Mouse (Mus musculus) midbrain, embryonic 14.5 days (tissue): Measurements from ENCODE around the gene Acot12. TPM values are rescaled to one million over a fixed set of nuclear protein-coding genes. Genes with fewer than 3 reads are reported as not detected.

ENCODE experiments used
- ATAC-seq: fragments of 200-750 bp; cut with Nextera tagmentation; 2 replicates; pipeline ENCODE4 v1.8.0; 2017; ENCODE audit warnings: moderate number of reproducible peaks, moderate library complexity; ENCODE audit not compliant: low FRiP score, low TSS enrichment
- DNase-seq: peaks from one replicate; pipeline ENCODE4 v3.0.0-alpha.2; 2015
- H3K27ac ChIP-seq: fragments of 300-500 bp; sonication (generic); replicated peaks from 2 replicates; pipeline ENCODE4 v1.5.1; 2014; ENCODE audit warnings: mild to moderate bottlenecking, low read depth, low read length, moderate library complexity
- H3K27me3 ChIP-seq: fragments of 300-500 bp; sonication (generic); 2 replicates; pipeline ENCODE4 v1.6.1; 2014; ENCODE audit warnings: low read length, control low read depth, mixed read lengths; ENCODE audit not compliant: control insufficient read depth, insufficient read depth
- H3K36me3 ChIP-seq: fragments of 300-500 bp; sonication (generic); 2 replicates; pipeline ENCODE4 v1.6.1; 2014; ENCODE audit warnings: low read length, control low read depth; ENCODE audit not compliant: control insufficient read depth, insufficient read depth
- H3K4me1 ChIP-seq: fragments of 300-500 bp; sonication (generic); 2 replicates; pipeline ENCODE4 v1.6.1; 2014; ENCODE audit warnings: mild to moderate bottlenecking, antibody characterized with exemption, low read length, control low read depth; ENCODE audit not compliant: control insufficient read depth, insufficient read depth
- H3K4me2 ChIP-seq: fragments of 300-500 bp; sonication (generic); 2 replicates; pipeline ENCODE4 v1.6.1; 2014; ENCODE audit warnings: mild to moderate bottlenecking, low read length, moderate library complexity
- H3K4me3 ChIP-seq: fragments of 300-500 bp; sonication (generic); replicated peaks from 2 replicates; pipeline ENCODE4 v1.5.1; 2014; ENCODE audit warnings: low read depth, low read length
- H3K9ac ChIP-seq: fragments of 300-500 bp; sonication (generic); replicated peaks from 2 replicates; pipeline ENCODE4 v1.6.1; 2014; ENCODE audit warnings: mild to moderate bottlenecking, low read length, moderate library complexity
- H3K9me3 ChIP-seq: fragments of 300-500 bp; sonication (generic); 2 replicates; pipeline ENCODE4 v1.6.1; 2016; ENCODE audit warnings: low read length, control low read depth, mixed read lengths; ENCODE audit not compliant: control insufficient read depth
- WGBS: fragments of 180-500 bp; shearing (Covaris S2); extraction: QIAGEN DNeasy Blood & Tissue Kit; methylation state at CpG from one replicate; pipeline ENCODE4 v1.1.7; 2014; 5-methylcytosine and 5-hydroxymethylcytosine counted together
- polyA plus RNA-seq: library from polyadenylated mRNA; unstranded; fragments of >200 nt; fragmentation: Nextera tagmentation; extraction: Ambion mirVana; gene quantifications from 2 replicates; pipeline ENCODE4 v1.2.1, GENCODE M21; 2014

Acot12 gene
- polyA plus RNA-seq, 1 experiment from 2014 or later, result not detected

- ATAC-seq (no peak), DNase-seq (no peak)
- no peak overlapping the region for H3K4me3 ChIP-seq
- no peaks in the 10 kb centered on the region for H3K4me1 ChIP-seq
- no peak overlapping the region for H3K27ac ChIP-seq
- no peaks in the 10 kb centered on the region for H3K9me3 ChIP-seq
- no peaks in the 10 kb centered on the region for H3K36me3 ChIP-seq
- no peak overlapping the region for H3K4me2 ChIP-seq
- H3K27me3 ChIP-seq, result no peaks in the 10 kb centered on the region
- 92% methylated on average over 4 of the region's 4 CpGs for WGBS
- H3K9ac ChIP-seq, result no peak overlapping the region
Observed at GRCm38 (mm10) chr13:91749981-91750380, 8.7 kb downstream of the Acot12 start.

- ATAC-seq (no peak), DNase-seq (no peak)
- no peaks in the 10 kb centered on the region for H3K36me3 ChIP-seq
- H3K9me3 ChIP-seq, result no peaks in the 10 kb centered on the region
- H3K27ac ChIP-seq, result no peak overlapping the region
- no peaks in the 10 kb centered on the region for H3K27me3 ChIP-seq
- no peak overlapping the region for H3K4me3 ChIP-seq
- H3K9ac ChIP-seq, result no peak overlapping the region
- H3K4me1 ChIP-seq, result no peaks in the 10 kb centered on the region
- no peak overlapping the region for H3K4me2 ChIP-seq
- 63% methylated on average over 4 of the region's 4 CpGs for WGBS
Observed at GRCm38 (mm10) chr13:91753724-91754123, 12.4 kb downstream of the Acot12 start.

DNA sequence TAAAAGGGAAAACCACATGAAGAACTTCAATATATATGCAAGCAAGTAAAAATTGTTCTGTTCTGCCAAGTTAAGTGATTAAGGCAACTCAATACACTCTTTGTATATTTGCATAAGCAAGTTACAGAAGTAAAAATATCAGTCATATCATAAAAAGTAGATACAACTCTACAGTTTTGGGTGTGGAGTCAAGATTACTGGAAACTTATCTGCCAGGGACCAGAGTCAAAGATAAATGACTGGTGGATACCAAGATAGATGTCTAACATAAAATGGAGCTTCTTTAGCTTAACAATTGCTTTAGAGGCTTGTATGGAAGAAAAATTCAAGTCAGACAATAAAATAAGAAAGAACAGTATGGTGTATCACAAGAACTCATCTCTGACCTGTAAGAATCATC lies 13.4 kb downstream of the Acot12 start:
- Histone ChIP-seq H3K4me1 (no peaks in the 10 kb centered on the region), H3K4me2 (no peak overlapping the region)

DNA sequence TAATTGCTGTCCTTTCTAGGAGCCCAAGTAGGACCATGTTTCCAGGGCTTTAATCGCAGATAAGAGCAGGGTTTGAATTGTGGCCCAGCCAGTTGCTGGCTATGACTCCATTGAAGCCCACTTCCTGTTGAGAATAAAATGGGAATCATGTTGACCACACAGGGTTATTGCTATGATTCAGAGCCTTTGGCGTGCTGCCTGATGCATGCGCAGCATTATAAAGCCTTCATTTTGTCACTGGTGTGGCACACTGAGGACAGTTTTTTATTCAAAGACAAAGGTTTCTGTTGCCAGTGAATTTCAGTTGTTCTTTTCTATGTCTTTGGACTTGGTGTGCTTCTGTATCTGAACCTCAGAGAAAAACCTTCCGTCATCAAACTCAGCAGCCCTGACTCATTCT lies 14.9 kb downstream of the Acot12 start:
- no peaks in the 10 kb centered on the region for H3K36me3 ChIP-seq
- H3K4me1 ChIP-seq, result no peaks in the 10 kb centered on the region
- whole genome bisulfite sequencing, result 90% methylated on average over 4 of the region's 4 CpGs
- no peak overlapping the region for H3K27ac ChIP-seq
- no peak overlapping the region for H3K4me3 ChIP-seq
- H3K9me3 ChIP-seq, result no peaks in the 10 kb centered on the region
- H3K4me2 ChIP-seq, result no peak overlapping the region
- no peak for ATAC-seq
- H3K9ac ChIP-seq, result no peak overlapping the region
- DNase-seq, result no peak
- no peaks in the 10 kb centered on the region for H3K27me3 ChIP-seq

More for the DNA sequence above, 13.4 kb downstream of the Acot12 start:
- Histone ChIP-seq H3K36me3 (no peaks in the 10 kb centered on the region), H3K4me3 (no peak overlapping the region), H3K27ac (no peak overlapping the region), H3K27me3 (no peaks in the 10 kb centered on the region), H3K9me3 (no peaks in the 10 kb centered on the region), H3K9ac (no peak overlapping the region)
- DNase-seq, result no peak
- ATAC-seq, result no peak

DNA sequence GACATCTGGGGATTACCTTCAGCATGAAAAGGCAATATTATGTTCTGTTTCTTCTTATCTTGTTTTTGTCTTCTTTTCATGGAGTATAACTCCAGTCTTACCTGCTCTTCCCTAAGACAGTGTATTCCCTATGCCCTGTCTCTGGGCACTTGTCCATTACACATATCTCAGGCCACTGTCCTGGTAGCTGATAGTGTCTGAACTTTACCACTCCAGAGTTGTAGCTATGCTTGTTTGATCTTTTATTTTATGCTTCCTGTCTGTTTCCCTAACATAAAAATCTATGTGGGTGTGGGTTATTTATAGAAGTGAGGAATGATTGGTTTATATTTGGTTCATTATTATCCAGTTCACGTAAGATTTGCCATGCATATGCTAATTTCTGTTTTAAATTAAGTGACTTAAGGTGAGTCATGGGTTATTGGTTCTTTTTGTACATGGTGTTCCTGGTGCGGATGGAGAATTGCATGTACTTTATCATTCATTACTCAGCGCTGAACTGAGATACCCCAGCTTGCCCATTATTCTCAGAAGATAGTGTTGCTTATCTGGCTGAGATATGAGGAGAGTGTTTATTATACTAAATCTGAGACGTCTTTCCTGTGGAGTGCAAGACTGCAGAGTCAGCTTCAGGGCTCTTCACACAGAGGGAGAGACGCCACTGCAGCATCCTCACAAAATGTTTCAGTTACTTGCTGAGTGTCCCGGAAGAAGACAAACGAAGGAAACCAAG lies 17.2 kb downstream of the Acot12 start:
- ATAC-seq, result no peak
- H3K9me3 ChIP-seq, result no peaks in the 10 kb centered on the region
- H3K27ac ChIP-seq, result no peak overlapping the region
- H3K27me3 ChIP-seq, result no peaks in the 10 kb centered on the region
- H3K4me2 ChIP-seq, result no peak overlapping the region
- no peak overlapping the region for H3K9ac ChIP-seq
- H3K36me3 ChIP-seq, result no peaks in the 10 kb centered on the region
- H3K4me1 ChIP-seq, result no peaks in the 10 kb centered on the region
- WGBS, result 86% methylated on average over 7 of the region's 7 CpGs
- no peak overlapping the region for H3K4me3 ChIP-seq
- no peak for DNase-seq

- DNase-seq (no peak), ATAC-seq (no peak)
- no peaks in the 10 kb centered on the region for H3K27me3 ChIP-seq
- no peak overlapping the region for H3K27ac ChIP-seq
- no peak overlapping the region for H3K4me3 ChIP-seq
- no peak overlapping the region for H3K4me2 ChIP-seq
- 77% methylated on average over 8 of the region's 8 CpGs for WGBS
- no peaks in the 10 kb centered on the region for H3K36me3 ChIP-seq
- no peak overlapping the region for H3K9ac ChIP-seq
- no peaks in the 10 kb centered on the region for H3K9me3 ChIP-seq
- H3K4me1 ChIP-seq, result no peaks in the 10 kb centered on the region
Observed at GRCm38 (mm10) chr13:91759791-91760190, 18.5 kb downstream of the Acot12 start.

- Histone ChIP-seq H3K9me3 (no peaks in the 10 kb centered on the region), H3K4me3 (no peak overlapping the region), H3K9ac (no peak overlapping the region), H3K4me2 (no peak overlapping the region), H3K27me3 (no peaks in the 10 kb centered on the region), H3K27ac (no peak overlapping the region), H3K4me1 (no peaks in the 10 kb centered on the region), H3K36me3 (no peaks in the 10 kb centered on the region)
- ATAC-seq, result no peak
- WGBS, result 92% methylated on average over 8 of the region's 8 CpGs
- DNase-seq, result no peak
Observed at GRCm38 (mm10) chr13:91760302-91761050, 19.2 kb downstream of the Acot12 start.

DNA sequence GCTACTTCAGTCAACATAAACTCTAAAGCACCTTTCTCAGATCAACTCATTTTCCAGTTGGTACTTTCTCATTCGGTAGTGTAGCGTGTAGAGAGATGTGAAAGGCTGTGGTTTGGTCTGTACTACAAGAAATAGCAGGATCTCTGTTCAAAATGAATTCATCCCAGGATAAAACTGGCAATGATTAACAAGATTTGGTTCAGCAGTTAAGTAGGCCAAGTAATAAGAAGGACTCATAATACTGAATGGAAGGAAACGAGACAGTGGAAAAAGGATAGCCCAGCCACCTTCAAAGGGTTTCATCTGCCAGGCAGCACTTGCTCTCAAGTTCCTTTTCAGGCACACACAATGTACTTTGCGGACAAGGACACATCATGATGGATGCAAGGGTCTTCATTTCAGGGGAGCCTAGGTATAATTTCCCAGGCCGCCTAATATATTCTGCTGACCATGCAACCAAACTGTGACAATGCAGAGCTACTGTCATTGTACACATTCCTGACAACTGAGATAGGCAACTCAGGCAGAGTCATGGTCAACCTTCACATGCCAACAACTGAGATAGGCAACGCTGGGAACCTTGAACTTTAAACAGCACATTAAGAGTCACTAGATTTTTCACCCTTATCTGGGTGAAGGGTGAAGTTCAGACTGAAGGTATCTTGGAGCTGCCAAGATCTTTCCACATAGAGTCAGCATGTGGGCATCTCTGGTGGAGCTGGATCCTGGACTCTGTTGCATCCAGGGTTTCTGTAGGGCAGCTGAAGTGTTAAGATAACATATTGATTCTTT lies 20.5 kb downstream of the Acot12 start:
- Histone ChIP-seq H3K27ac (no peak overlapping the region), H3K4me2 (no peak overlapping the region), H3K9me3 (no peaks in the 10 kb centered on the region), H3K9ac (no peak overlapping the region), H3K4me1 (no peaks in the 10 kb centered on the region), H3K27me3 (no peaks in the 10 kb centered on the region), H3K4me3 (no peak overlapping the region), H3K36me3 (no peaks in the 10 kb centered on the region)
- ATAC-seq (no peak), DNase-seq (no peak)
- 95% methylated on average over 6 of the region's 6 CpGs for WGBS
